Mouse (Mus musculus) kidney, postnatal 25 days (tissue): ENCODE data around the gene Lims1.

Source experiments
- DNase-seq, 2 experiments: peaks; one replicate each; pipeline ENCODE4 v3.0.0; 2021; ENCODE audit warnings: mixed read lengths in 2 of 2

Gene Lims1

GRCm38 (mm10) chr10:58447280-58447781 lies 124.1 kb downstream of the Lims1 start:
- DNase-seq: no peak

- DNase-seq: no peak
Observed at GRCm38 (mm10) chr10:58451575-58451974, 128.3 kb downstream of the Lims1 start.

GRCm38 (mm10) chr10:58452185-58452584 lies 128.9 kb downstream of the Lims1 start:
- DNase-seq: no peak

GRCm38 (mm10) chr10:58459896-58460295 lies 136.6 kb downstream of the Lims1 start:
- no peak for DNase-seq
